Mouse (Mus musculus) liver, embryonic 14.5 days (tissue): ENCODE results near the gene Tmem104.
A peak's percentile ranks its signal among the peaks of the same experiment; 100 is the strongest.

Experiments used
- CTCF ChIP-seq: IDR thresholded peaks from 2 replicates; pipeline ENCODE4 v1.5.1; 2016; ENCODE audit warnings: antibody characterized with exemption, low read depth, control low read depth
- EP300 ChIP-seq: IDR thresholded peaks from 2 replicates; pipeline ENCODE4 v1.6.1; 2016; ENCODE audit warnings: antibody characterized with exemption, low read depth

DNA sequence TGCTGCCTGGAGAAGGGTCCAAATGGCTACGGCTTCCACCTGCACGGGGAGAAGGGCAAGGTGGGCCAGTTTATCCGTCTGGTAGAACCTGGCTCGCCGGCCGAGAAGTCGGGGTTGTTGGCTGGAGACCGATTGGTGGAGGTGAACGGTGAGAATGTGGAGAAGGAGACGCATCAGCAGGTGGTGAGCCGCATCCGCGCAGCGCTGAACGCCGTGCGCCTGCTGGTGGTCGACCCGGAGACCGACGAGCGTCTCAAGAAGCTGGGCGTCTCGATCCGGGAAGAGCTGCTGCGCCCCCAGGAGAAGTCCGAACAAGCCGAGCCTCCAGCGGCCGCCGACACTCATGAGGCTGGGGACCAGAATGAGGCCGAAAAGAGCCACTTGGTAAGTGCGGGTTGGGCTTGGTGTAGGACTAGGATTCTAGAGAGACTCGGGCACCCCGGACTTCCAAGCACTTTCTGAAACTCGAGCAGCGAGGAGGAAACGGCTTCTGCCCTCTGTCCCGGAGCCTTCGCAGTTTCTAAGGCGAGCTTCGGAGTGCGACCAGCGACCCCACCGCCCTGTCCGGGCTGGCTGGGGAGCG, 23.6 kb upstream of the Tmem104 start:
- TF ChIP-seq CTCF, result peak; percentile 34; the same call in 1 of the 2 replicates
- no peak for TF ChIP-seq EP300
